Mouse (Mus musculus) fibroblast of lung, adult 2 months (primary cell): ENCODE measurements around the gene Gas2l1.
"Not testable (repeated sequence)": the region's sequence is repeated elsewhere in the genome, so short reads cannot be mapped to it uniquely, and the experiment has no call there.

Experiments used
- DNase-seq: peaks from one replicate; pipeline ENCODE4 v3.0.0-alpha.2; 2011; ENCODE audit warnings: low read depth

Gene Gas2l1

GRCm38 (mm10) chr11:5065056-5065821 is at the start of gene Gas2l1:
Gene Gas2l1 (minus strand): TSS chr11:5065327.
- peak; percentile 73 for DNase-seq

GRCm38 (mm10) chr11:5113645-5114044 is 48.5 kb upstream of the Gas2l1 start:
- no peak for DNase-seq

GRCm38 (mm10) chr11:5109441-5109840 is 44.3 kb upstream of the Gas2l1 start:
- no peak for DNase-seq

GRCm38 (mm10) chr11:5103986-5104509 is 38.9 kb upstream of the Gas2l1 start:
- no peak for DNase-seq

DNA sequence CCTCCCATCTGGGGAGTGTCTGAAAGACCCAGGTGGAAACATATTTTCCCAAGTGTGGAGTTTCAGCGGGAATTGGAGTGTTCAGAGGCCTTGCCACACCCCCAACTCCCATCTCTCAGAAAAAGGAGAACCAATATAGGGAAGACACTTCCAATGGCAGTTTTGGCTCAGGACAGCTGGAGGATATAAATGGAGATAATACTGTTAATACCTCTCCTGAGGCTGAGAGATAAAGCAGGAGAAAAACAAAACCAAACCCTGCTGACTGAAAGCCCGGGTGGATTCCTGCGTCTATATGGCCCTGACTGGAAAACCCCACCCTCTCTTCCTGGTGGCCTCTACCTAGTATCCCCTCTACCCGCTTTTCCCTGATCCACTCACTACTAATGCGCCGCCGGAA is 37.3 kb upstream of the Gas2l1 start:
- DNase-seq, result no peak

DNA sequence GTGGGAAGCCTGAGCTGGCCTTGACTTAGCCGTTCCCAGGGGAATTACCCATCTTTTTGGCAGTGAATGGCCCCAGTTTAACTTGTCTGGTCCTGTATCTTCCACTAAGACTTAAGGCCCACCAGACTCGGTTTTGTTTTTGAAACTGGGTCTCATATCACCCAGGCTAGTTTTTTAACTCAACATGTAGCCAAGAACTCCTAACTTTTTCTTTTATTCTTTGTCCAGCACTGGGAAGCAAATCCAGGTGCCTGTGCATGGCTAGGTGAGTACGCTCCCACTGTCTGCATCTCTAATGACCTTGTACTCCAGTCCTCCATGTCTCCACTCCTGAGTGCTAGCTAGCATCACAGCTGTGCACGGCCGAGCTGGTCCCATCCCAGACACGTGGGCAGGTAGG is 36.5 kb upstream of the Gas2l1 start:
- no peak for DNase-seq

GRCm38 (mm10) chr11:5100801-5101200 is 35.7 kb upstream of the Gas2l1 start:
- no peak for DNase-seq

DNA sequence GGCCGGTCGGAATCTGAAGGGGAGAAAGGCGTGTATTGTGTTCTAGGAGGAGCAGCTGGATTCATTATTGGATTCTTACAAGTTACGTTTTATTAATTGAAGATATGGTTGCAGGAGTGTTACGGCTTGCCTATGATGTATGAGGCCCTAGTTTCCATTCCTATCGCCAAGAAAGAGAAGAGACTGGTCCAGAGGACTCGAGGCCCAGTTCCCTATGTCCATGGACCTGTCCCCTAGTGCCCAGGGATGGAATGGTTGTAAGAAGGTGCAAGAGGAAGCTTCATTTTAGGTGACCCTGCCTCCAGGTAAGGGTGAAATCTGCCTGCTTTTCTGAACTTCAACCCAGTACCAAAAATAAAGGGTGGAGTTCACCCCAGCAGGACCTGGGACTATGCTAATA is 35.2 kb upstream of the Gas2l1 start:
- no peak for DNase-seq

DNA sequence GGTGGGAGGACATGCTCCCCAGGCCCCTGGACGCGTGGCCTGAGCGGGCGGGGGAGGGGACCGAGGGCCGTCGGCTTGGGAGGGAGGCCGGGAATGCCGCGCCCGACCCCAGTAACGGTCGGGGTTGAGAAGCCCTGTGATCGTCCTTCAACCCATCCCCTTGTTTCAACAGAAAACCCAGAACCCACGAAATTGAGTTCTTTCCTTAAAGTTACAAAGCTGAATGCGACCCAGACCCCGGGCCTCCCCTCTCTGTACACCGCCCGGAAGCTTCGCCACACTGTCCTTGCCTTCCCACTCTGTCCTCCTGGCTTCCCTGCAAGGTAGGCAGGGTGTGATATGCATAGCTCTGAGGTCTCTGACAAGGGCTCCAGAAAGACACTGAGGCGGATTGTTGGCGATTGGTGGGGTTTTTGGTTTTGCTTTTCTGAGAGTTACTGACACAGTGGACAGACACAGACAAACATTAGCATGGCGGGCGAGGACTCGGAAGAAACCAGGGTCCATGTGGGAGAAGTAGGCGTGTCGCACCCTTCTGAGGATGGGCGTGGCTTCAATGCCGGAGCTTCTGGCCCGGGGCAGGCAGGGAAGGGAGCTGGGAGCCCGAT is 34.6 kb upstream of the Gas2l1 start:
- peak; percentile 67 for DNase-seq

DNA sequence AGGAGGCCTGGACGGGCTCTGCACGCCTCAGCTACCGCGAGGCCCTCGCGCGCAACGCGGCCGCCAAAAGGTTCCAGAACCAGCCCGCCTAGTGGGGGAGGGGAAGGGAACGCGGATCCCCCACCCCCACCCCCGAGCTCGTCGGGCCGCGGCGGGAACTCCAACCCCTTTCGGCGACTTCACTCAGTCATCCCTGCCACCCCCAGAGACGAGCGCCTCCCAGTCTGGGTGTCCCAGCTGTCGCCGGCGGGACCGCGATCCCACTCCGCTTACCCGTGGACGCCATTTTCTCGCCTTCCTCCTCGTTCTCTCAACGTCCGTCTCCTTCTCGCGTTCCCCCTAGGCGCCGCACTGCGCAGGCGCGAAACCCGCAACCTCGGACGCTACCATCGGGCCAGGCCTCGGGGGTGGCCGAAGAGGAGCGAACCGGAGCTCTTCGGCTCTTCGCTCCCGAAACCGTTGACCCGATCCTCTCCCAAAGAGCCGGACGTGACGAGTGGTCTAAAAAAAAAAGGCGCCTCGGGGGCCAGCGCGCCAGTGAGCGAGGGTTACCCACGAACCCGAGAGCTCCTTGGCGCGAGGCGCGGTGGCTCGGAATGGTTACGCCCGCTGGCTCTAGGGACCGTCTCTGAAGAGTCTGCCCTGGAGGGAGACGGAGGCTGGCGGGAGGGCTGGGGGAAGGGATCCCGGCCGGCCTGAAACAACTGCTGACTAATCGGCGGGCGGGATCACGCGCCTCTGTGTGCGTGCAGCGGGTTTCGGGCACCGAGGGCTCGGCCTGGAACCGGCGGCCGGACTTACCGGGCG is 33.8 kb upstream of the Gas2l1 start, which contains the start of the genes Rhbdd3 and Ewsr1:
Gene Rhbdd3, plus strand, starts transcription at position 191 of the 807 bp plus-strand sequence.
Gene Ewsr1, minus strand, starts transcription at position 531 of the 807 bp plus-strand sequence.
- DNase-seq, result peak; percentile 72

- no peak for DNase-seq
These were observed 33.1 kb upstream of the Gas2l1 start for GRCm38 (mm10) chr11:5098035-5098735.

- no peak for DNase-seq
These were observed 31.4 kb upstream of the Gas2l1 start for GRCm38 (mm10) chr11:5096480-5097020.

- no peak for DNase-seq
These were observed 30.8 kb upstream of the Gas2l1 start for GRCm38 (mm10) chr11:5095877-5096276.

- DNase-seq, result no peak
These were observed 26.6 kb upstream of the Gas2l1 start for GRCm38 (mm10) chr11:5091706-5092105.

DNA sequence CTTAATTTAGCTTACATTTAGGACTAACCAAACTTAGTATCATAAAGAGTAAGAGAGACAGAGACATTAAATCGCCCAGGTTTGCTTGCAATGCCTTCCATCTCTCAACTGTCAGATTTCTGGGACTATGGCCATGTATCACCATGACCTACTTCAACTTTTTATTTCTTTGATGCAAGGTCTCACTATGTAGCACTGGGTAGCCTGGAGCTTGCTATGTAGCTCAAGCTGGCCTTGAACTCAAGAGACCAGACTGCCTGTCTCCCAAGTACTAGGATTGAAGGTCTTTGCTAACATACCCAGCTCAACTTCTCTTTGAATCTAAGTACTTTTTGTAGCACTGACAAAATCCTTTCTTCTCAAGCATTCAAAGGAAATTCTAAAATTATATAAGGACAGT is 24.0 kb upstream of the Gas2l1 start:
- no peak for DNase-seq

DNA sequence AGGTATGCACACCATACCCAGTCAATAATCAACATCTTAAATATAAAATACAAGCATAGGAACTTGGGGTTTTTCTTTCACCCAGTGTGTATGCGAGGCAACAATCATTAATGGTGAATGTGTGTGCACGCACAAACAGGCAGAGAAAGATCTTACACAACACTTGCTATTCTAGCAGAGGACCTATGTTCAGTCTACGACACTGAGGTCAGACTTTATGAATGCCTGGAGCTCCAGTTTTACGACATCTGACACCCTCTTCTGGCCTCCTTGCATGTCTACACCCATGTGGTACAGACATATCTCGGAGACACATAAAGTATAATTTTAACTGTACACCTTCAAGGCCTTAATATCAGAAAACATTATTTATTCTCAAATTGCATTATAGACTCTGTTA is 11.7 kb upstream of the Gas2l1 start:
- DNase-seq, result not testable (repeated sequence)

DNA sequence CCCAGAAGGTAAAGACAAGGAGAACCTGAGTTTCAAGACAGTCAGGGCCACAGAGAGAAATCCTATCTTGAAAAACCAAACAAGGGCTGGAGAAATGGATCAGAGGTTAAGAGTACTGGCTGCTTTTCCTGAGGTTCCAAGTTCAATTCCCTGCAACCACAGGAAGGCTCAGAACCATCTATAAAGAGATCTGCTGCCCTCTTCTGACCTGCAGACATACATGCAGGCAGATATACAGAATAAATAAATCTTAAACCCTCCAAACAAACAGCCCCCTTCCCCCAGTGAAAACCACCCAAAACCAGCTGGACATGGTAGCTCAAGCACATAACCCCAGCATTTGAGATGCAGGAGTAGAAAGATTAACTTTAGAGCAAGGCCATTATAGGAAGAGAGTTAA is 10.6 kb upstream of the Gas2l1 start:
- no peak for DNase-seq

DNA sequence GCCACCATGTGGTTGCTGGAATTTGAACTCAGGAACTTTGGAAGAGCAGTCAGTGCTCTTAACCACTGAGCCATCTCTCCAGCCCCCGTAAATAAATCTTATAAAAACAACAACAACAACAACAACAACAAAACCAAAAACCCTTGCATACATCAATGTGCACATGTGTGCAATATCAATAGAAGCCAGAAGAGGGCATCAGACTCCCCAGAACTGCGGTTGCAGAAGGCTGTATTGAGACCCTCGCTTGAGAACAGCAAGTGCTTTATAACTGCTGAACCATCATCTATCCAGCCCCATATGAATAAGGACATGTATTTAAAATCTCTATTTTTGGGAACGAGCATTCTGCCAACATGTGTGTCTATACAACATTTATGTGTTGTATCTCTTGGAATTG is 9.8 kb upstream of the Gas2l1 start:
- DNase-seq, result no peak

- no peak for DNase-seq
These were observed 3.2 kb upstream of the Gas2l1 start for GRCm38 (mm10) chr11:5068126-5068971.

DNA sequence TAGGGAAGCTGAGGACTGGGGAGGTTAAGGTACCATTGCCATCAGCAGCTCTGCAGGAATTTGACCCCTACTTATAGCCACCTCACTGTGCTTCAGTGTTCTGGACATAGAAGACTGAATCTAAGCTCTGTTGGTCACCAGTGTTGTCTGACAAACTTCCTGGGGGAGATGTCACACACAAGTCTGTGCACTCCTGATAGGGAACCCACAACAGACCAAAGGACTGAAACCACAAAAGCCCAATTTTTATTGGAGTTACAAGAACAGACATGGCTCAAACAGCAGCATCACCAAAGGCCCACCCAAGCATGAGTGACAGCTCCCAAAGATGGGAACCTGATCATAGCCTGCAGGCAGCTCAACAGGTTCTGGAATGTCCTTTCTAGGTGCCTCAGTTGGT is 1.9 kb upstream of the Gas2l1 start:
- DNase-seq, result no peak
